Mouse (Mus musculus) megakaryocyte, adult 5-6 weeks (primary cell): ENCODE measurements around the gene Lipc. TPM values are rescaled to one million over a fixed set of nuclear protein-coding genes. Genes with fewer than 3 reads are reported as not detected.
"Not testable (repeated sequence)": the region's sequence is repeated elsewhere in the genome, so short reads cannot be mapped to it uniquely, and the experiment has no call there.

Source experiments
- ATAC-seq: 2 replicates; pipeline ENCODE4 v1.8.0; 2016; ENCODE audit warnings: mild to moderate bottlenecking, inconsistent platforms; ENCODE audit not compliant: poor library complexity, severe bottlenecking
- total RNA-seq, 2 experiments: library from RNA; stranded (forward) in 1 of 2; stranded (reverse) in 1 of 2; fragments of 153-499, 151-499 nt in 1 of 2; fragments of 221-1000, 200-1000 nt in 1 of 2; gene quantifications; 2 replicates each; pipeline versions ENCODE4 v1.2.3 to v1.2.4; 2015 to 2017

Lipc gene
- total RNA-seq, 2 experiments from 2014 or later = 0.36 TPM; not detected in 1

GRCm38 (mm10) chr9:70867381-70867780, 84.6 kb downstream of the Lipc start:
- ATAC-seq = no peak

GRCm38 (mm10) chr9:70864039-70864438, 88.0 kb downstream of the Lipc start:
- no peak for ATAC-seq

- no peak for ATAC-seq
Measured at GRCm38 (mm10) chr9:70863299-70863698, 88.7 kb downstream of the Lipc start.

GRCm38 (mm10) chr9:70859233-70859632, 92.8 kb downstream of the Lipc start:
- no peak for ATAC-seq

- ATAC-seq = no peak
Measured at GRCm38 (mm10) chr9:70855868-70856267, 96.2 kb downstream of the Lipc start.

GRCm38 (mm10) chr9:70854950-70855349, 97.1 kb downstream of the Lipc start:
- ATAC-seq = no peak

- ATAC-seq = not testable (repeated sequence)
Measured at GRCm38 (mm10) chr9:70853081-70853480, 98.9 kb downstream of the Lipc start.

GRCm38 (mm10) chr9:70851533-70851932, 100.5 kb downstream of the Lipc start:
- ATAC-seq = no peak

GRCm38 (mm10) chr9:70848135-70848770, 103.8 kb downstream of the Lipc start:
- peak; percentile 71 for ATAC-seq

GRCm38 (mm10) chr9:70847627-70848051, 104.4 kb downstream of the Lipc start:
- ATAC-seq = peak; percentile 31

- ATAC-seq = no peak
Measured at GRCm38 (mm10) chr9:70843270-70843669, 108.8 kb downstream of the Lipc start.

- peak; percentile 50 for ATAC-seq
Measured at GRCm38 (mm10) chr9:70842300-70842941, 109.6 kb downstream of the Lipc start.

- no peak for ATAC-seq
Measured at GRCm38 (mm10) chr9:70841426-70842215, 110.4 kb downstream of the Lipc start.

- no peak for ATAC-seq
Measured at GRCm38 (mm10) chr9:70840861-70841341, 111.1 kb downstream of the Lipc start.

GRCm38 (mm10) chr9:70838132-70838911, 113.7 kb downstream of the Lipc start:
- peak; percentile 79 for ATAC-seq

GRCm38 (mm10) chr9:70834730-70835154, 117.3 kb downstream of the Lipc start:
- ATAC-seq = peak; percentile 55

GRCm38 (mm10) chr9:70834217-70834616, 117.8 kb downstream of the Lipc start:
- no peak for ATAC-seq

- ATAC-seq = peak; percentile 29; the same call in 1 of the 2 replicates
Measured at GRCm38 (mm10) chr9:70833111-70833908, 118.7 kb downstream of the Lipc start.

- no peak for ATAC-seq
Measured at GRCm38 (mm10) chr9:70832231-70832630, 119.8 kb downstream of the Lipc start.
